Mouse (Mus musculus) spleen, adult 2 months (tissue): ENCODE results near the gene Cbfa2t3. TPM values are rescaled to one million over a fixed set of nuclear protein-coding genes. Genes with fewer than 3 reads are reported as not detected.

Experiments used
- DNase-seq, 2 experiments: peaks; one replicate each; pipeline versions ENCODE4 v3.0.0 to v3.0.0-alpha.2; 2012 to 2021; ENCODE audit warnings: low spot score in 2 of 2, low read depth in 1 of 2
- H3K27ac ChIP-seq: fragments of 200-500 bp; 2 replicates; pipeline ENCODE4 v1.5.1; 2012; ENCODE audit warnings: low read length, inconsistent platforms; ENCODE audit not compliant: insufficient read depth
- H3K27me3 ChIP-seq: fragments of 200-500 bp; 2 replicates; pipeline ENCODE4 v1.6.1; 2012; ENCODE audit warnings: mild to moderate bottlenecking, moderate library complexity, low read length, inconsistent platforms; ENCODE audit not compliant: control insufficient read depth, insufficient read depth
- H3K36me3 ChIP-seq: fragments of 200-500 bp; 2 replicates; pipeline ENCODE4 v1.6.1; 2012; ENCODE audit warnings: mild to moderate bottlenecking, low read length, inconsistent platforms; ENCODE audit not compliant: control insufficient read depth, insufficient read depth
- H3K4me1 ChIP-seq: fragments of 200-500 bp; 2 replicates; pipeline ENCODE4 v1.6.1; 2011; ENCODE audit warnings: inconsistent platforms; ENCODE audit not compliant: control insufficient read depth, insufficient read depth, insufficient read length
- H3K4me3 ChIP-seq: fragments of 200-500 bp; 2 replicates; pipeline ENCODE4 v1.5.1; 2011; ENCODE audit warnings: mild to moderate bottlenecking, inconsistent platforms; ENCODE audit not compliant: insufficient read depth, insufficient read length; ENCODE audit errors: extremely low read depth
- CTCF ChIP-seq: fragments of 200-500 bp; IDR thresholded peaks from 2 replicates; pipeline ENCODE4 v1.5.1; 2011; ENCODE audit warnings: mild to moderate bottlenecking, inconsistent platforms; ENCODE audit not compliant: insufficient read depth, insufficient read length, insufficient replicate concordance; ENCODE audit errors: extremely low read depth
- POLR2A ChIP-seq: fragments of 200-500 bp; IDR thresholded peaks from 2 replicates; pipeline ENCODE4 v1.6.1; 2011; ENCODE audit warnings: low read depth, low read length, inconsistent platforms
- WGBS: fragments of 180-500 bp; shearing (Covaris S2); methylation state at CpG from one replicate; pipeline ENCODE4 v1.1.7; 2018; 5-methylcytosine and 5-hydroxymethylcytosine counted together
- polyA plus RNA-seq: library from polyadenylated mRNA; depleted of rRNA; stranded (reverse); fragments of >200 nt; gene quantifications from 2 replicates; pipeline ENCODE4 v1.2.3, GENCODE M21; 2012

The Cbfa2t3 gene
- polyA plus RNA-seq, 1 experiment = 38.3 TPM

GRCm38 (mm10) chr8:122644175-122644954 lies 54.5 kb downstream of the Cbfa2t3 start:
- WGBS = 88% methylated on average over 6 of the region's 6 CpGs

GRCm38 (mm10) chr8:122642071-122642470 lies 56.8 kb downstream of the Cbfa2t3 start:
- H3K4me3 ChIP-seq = no peak overlapping the region
- H3K27ac ChIP-seq = no peak overlapping the region
- H3K36me3 ChIP-seq = peaks cover 57% of the 10 kb centered on the region
- no peaks in the 10 kb centered on the region for H3K4me1 ChIP-seq
- 84% methylated on average over 9 of the region's 9 CpGs for WGBS
- no peak for DNase-seq
- no peak for TF ChIP-seq POLR2A
- no peak for TF ChIP-seq CTCF
- no peaks in the 10 kb centered on the region for H3K27me3 ChIP-seq

More at GRCm38 (mm10) chr8:122644175-122644954, 54.5 kb downstream of the Cbfa2t3 start:
- Histone ChIP-seq H3K4me3 (no peak overlapping the region), H3K36me3 (peaks cover 52% of the 10 kb centered on the region), H3K27me3 (no peaks in the 10 kb centered on the region), H3K4me1 (no peaks in the 10 kb centered on the region), H3K27ac (no peak overlapping the region)
- no peak for DNase-seq
- TF ChIP-seq POLR2A (no peak), CTCF (no peak)

GRCm38 (mm10) chr8:122641406-122641805 lies 57.5 kb downstream of the Cbfa2t3 start:
- Histone ChIP-seq H3K36me3 (peaks cover 62% of the 10 kb centered on the region), H3K27me3 (no peaks in the 10 kb centered on the region), H3K4me3 (no peak overlapping the region), H3K4me1 (no peaks in the 10 kb centered on the region), H3K27ac (no peak overlapping the region)
- no peak for DNase-seq
- TF ChIP-seq CTCF (no peak), POLR2A (no peak)
- 96% methylated on average over 15 of the region's 15 CpGs for WGBS

GRCm38 (mm10) chr8:122640825-122641224 lies 58.1 kb downstream of the Cbfa2t3 start:
- no peaks in the 10 kb centered on the region for H3K4me1 ChIP-seq
- H3K36me3 ChIP-seq = peaks cover 61% of the 10 kb centered on the region
- H3K4me3 ChIP-seq = no peak overlapping the region

GRCm38 (mm10) chr8:122639521-122640248 lies 59.2 kb downstream of the Cbfa2t3 start:
- no peak for DNase-seq
- Histone ChIP-seq H3K4me3 (no peak overlapping the region), H3K36me3 (peaks cover 66% of the 10 kb centered on the region), H3K4me1 (no peaks in the 10 kb centered on the region), H3K27ac (no peak overlapping the region), H3K27me3 (no peaks in the 10 kb centered on the region)
- 89% methylated on average over 16 of the region's 16 CpGs for WGBS
- no peak for TF ChIP-seq CTCF
- TF ChIP-seq POLR2A = no peak

More at GRCm38 (mm10) chr8:122640825-122641224, 58.1 kb downstream of the Cbfa2t3 start:
- TF ChIP-seq CTCF (no peak), POLR2A (no peak)
- H3K27ac ChIP-seq = no peak overlapping the region
- H3K27me3 ChIP-seq = no peaks in the 10 kb centered on the region
- 96% methylated on average over 4 of the region's 4 CpGs for WGBS
- DNase-seq = no peak

GRCm38 (mm10) chr8:122638601-122639000 lies 60.3 kb downstream of the Cbfa2t3 start:
- TF ChIP-seq CTCF = no peak
- TF ChIP-seq POLR2A = no peak
- no peak overlapping the region for H3K4me3 ChIP-seq
- 85% methylated on average over 16 of the region's 16 CpGs for WGBS
- no peak for DNase-seq
- peaks cover 72% of the 10 kb centered on the region for H3K36me3 ChIP-seq
- H3K27me3 ChIP-seq = no peaks in the 10 kb centered on the region
- H3K27ac ChIP-seq = no peak overlapping the region
- H3K4me1 ChIP-seq = no peaks in the 10 kb centered on the region

GRCm38 (mm10) chr8:122637230-122637629 lies 61.7 kb downstream of the Cbfa2t3 start:
- Histone ChIP-seq H3K36me3 (peaks cover 70% of the 10 kb centered on the region), H3K27ac (no peak overlapping the region), H3K4me1 (no peaks in the 10 kb centered on the region), H3K27me3 (no peaks in the 10 kb centered on the region), H3K4me3 (no peak overlapping the region)
- DNase-seq = no peak
- TF ChIP-seq POLR2A (no peak), CTCF (no peak)
- 92% methylated on average over 9 of the region's 9 CpGs for WGBS
